Mouse (Mus musculus) midbrain, embryonic 10.5 days (tissue): Measurements from ENCODE around the gene Bcar3. TPM values are rescaled to one million over a fixed set of nuclear protein-coding genes. Genes with fewer than 3 reads are reported as not detected.

Experiments used
- DNase-seq: peaks from one replicate; pipeline ENCODE4 v3.0.0-alpha.2; 2017; ENCODE audit warnings: low spot score
- H3K27ac ChIP-seq: fragments of 300-500 bp; sonication (generic); replicated peaks from 2 replicates; pipeline ENCODE4 v1.5.1; 2016; ENCODE audit warnings: mild to moderate bottlenecking
- H3K27me3 ChIP-seq: fragments of 300-500 bp; sonication (generic); 2 replicates; pipeline ENCODE4 v1.6.1; 2016; ENCODE audit warnings: low read depth, mild to moderate bottlenecking; ENCODE audit not compliant: poor library complexity, severe bottlenecking
- H3K36me3 ChIP-seq: fragments of 300-500 bp; sonication (generic); 2 replicates; pipeline ENCODE4 v1.6.1; 2016; ENCODE audit warnings: mild to moderate bottlenecking, moderate library complexity
- H3K4me1 ChIP-seq: fragments of 300-500 bp; sonication (generic); 2 replicates; pipeline ENCODE4 v1.6.1; 2016
- H3K4me3 ChIP-seq: fragments of 300-500 bp; sonication (generic); 2 replicates; pipeline ENCODE4 v1.5.1; 2016; ENCODE audit warnings: mild to moderate bottlenecking, moderate library complexity
- H3K9me3 ChIP-seq: fragments of 300-500 bp; sonication (generic); replicated peaks from 2 replicates; pipeline ENCODE4 v1.6.1; 2016; ENCODE audit warnings: mild to moderate bottlenecking
- WGBS: fragments of 180-500 bp; shearing (Covaris S2); methylation state at CpG from one replicate; pipeline ENCODE4 v1.1.7; 2016; 5-methylcytosine and 5-hydroxymethylcytosine counted together
- polyA plus RNA-seq: library from polyadenylated mRNA; unstranded; fragments of >200 nt; fragmentation: Nextera tagmentation; extraction: Ambion mirVana; gene quantifications from 2 replicates; pipeline ENCODE4 v1.2.1, GENCODE M21; 2016

The Bcar3 gene
- polyA plus RNA-seq, 1 experiment from 2014 or later: 21.8 TPM

DNA sequence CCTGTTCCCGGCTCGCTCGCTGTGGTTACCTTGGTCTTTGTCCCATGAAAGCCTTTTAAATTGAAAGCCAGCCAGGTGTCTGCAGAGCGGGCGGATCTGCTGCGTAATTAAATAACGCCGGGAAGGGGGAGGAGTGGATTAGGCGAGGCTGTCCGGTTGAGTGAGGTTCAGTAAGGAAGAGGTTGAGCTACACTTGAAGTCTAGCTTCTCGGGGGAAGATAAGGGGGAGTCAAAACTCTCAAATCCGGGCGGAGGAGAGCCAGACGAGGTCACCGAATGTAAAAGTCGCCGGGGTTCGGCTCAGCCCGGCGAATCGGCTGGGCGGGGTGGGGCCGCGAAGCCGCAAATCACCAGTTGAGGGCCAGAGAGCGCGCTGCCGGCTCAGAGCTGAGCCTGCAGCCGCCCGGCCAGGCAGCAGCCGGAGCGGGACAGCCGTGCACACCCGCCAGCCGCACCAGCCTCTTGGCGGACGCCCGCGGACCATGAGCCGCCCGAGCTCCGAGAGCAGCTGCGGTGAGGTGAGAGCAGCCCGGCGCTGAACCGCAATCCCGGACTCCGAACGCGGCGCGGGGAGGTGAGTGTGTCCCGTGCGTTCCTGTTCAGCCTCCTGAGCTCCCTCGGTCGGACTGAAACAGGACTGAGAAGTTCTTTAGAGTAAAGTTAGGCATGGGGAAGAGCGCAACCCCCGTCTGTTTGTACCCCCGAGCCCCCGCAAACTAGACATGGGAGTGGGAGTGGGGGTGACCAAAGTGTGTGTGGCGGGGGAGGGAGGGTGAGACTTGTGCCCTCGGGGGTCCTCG, 125.9 kb downstream of the Bcar3 start:
- Histone ChIP-seq H3K4me1 (peaks cover 49% of the 10 kb centered on the region), H3K36me3 (peaks cover 15% of the 10 kb centered on the region), H3K27me3 (peaks cover 44% of the 10 kb centered on the region), H3K4me3 (peak overlapping the region; percentile 80), H3K9me3 (no peaks in the 10 kb centered on the region), H3K27ac (peak overlapping the region; percentile 97)
- WGBS: under 1% methylated on average over 63 of the region's 63 CpGs
- DNase-seq: peak; percentile 87

- peak overlapping the region; percentile 80 for H3K4me3 ChIP-seq
- under 1% methylated on average over 15 of the region's 15 CpGs for WGBS
- H3K9me3 ChIP-seq: no peaks in the 10 kb centered on the region
- peak; percentile 81 for DNase-seq
- H3K27ac ChIP-seq: peak overlapping the region; percentile 97
- peaks cover 15% of the 10 kb centered on the region for H3K36me3 ChIP-seq
- H3K4me1 ChIP-seq: peaks cover 53% of the 10 kb centered on the region
- peaks cover 38% of the 10 kb centered on the region for H3K27me3 ChIP-seq
Measured at GRCm38 (mm10) chr3:122420410-122420774, 126.5 kb downstream of the Bcar3 start.

GRCm38 (mm10) chr3:122421042-122421702, 127.2 kb downstream of the Bcar3 start:
- H3K36me3 ChIP-seq: peaks cover 22% of the 10 kb centered on the region
- peaks cover 60% of the 10 kb centered on the region for H3K4me1 ChIP-seq
- H3K27me3 ChIP-seq: peaks cover 36% of the 10 kb centered on the region
- DNase-seq: no peak
- no peaks in the 10 kb centered on the region for H3K9me3 ChIP-seq
- 6% methylated on average over 13 of the region's 13 CpGs for WGBS
- H3K4me3 ChIP-seq: peak overlapping the region; percentile 80
- peak overlapping the region; percentile 97 for H3K27ac ChIP-seq

- Histone ChIP-seq H3K4me1 (peaks cover 60% of the 10 kb centered on the region), H3K4me3 (peak overlapping the region; percentile 80)
Measured at GRCm38 (mm10) chr3:122421802-122422201, 127.9 kb downstream of the Bcar3 start.

GRCm38 (mm10) chr3:122422276-122422675, 128.3 kb downstream of the Bcar3 start:
- Histone ChIP-seq H3K4me3 (peak overlapping the region; percentile 80), H3K27ac (no peak overlapping the region), H3K36me3 (peaks cover 33% of the 10 kb centered on the region), H3K27me3 (peaks cover 29% of the 10 kb centered on the region), H3K4me1 (peaks cover 59% of the 10 kb centered on the region), H3K9me3 (no peaks in the 10 kb centered on the region)
- WGBS: 82% methylated on average over 7 of the region's 7 CpGs
- DNase-seq: no peak

More at GRCm38 (mm10) chr3:122421802-122422201, 127.9 kb downstream of the Bcar3 start:
- H3K27ac ChIP-seq: peak overlapping the region; percentile 97
- 50% methylated on average over 7 of the region's 7 CpGs for WGBS
- H3K36me3 ChIP-seq: peaks cover 28% of the 10 kb centered on the region
- H3K9me3 ChIP-seq: no peaks in the 10 kb centered on the region
- no peak for DNase-seq
- H3K27me3 ChIP-seq: peaks cover 34% of the 10 kb centered on the region

DNA sequence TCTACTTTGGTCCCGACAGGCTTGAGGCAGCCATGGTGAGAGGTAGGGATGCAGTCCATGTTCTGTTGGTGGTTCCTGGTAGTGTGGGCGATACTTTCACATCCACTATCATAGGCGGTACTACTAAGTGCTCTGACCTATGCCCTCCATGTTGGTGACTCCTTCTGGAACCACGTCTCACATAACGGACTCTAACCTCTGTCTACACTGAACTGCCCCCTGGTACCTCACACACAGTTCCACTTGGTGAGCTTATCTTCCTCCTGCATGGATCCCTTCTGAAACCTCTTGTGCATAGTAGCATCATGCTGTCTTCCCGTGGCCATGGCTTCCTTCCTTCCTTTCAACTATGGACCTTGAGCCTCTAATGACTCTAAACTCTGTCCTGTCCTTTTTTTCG, 129.7 kb downstream of the Bcar3 start:
- H3K9me3 ChIP-seq: no peaks in the 10 kb centered on the region
- 90% methylated on average over 7 of the region's 7 CpGs for WGBS
- DNase-seq: no peak
- H3K4me1 ChIP-seq: peaks cover 63% of the 10 kb centered on the region
- no peak overlapping the region for H3K27ac ChIP-seq
- H3K27me3 ChIP-seq: peaks cover 16% of the 10 kb centered on the region
- H3K36me3 ChIP-seq: peaks cover 46% of the 10 kb centered on the region
- H3K4me3 ChIP-seq: no peak overlapping the region

GRCm38 (mm10) chr3:122428325-122428821, 134.4 kb downstream of the Bcar3 start:
- no peak overlapping the region for H3K27ac ChIP-seq
- no peak overlapping the region for H3K4me3 ChIP-seq
- H3K27me3 ChIP-seq: no peaks in the 10 kb centered on the region
- no peak for DNase-seq
- H3K4me1 ChIP-seq: peaks cover 56% of the 10 kb centered on the region
- peaks cover 56% of the 10 kb centered on the region for H3K36me3 ChIP-seq
- 91% methylated on average over 7 of the region's 7 CpGs for WGBS
- H3K9me3 ChIP-seq: no peaks in the 10 kb centered on the region

GRCm38 (mm10) chr3:122430780-122431497, 137.0 kb downstream of the Bcar3 start:
- Histone ChIP-seq H3K4me1 (peaks cover 59% of the 10 kb centered on the region), H3K4me3 (no peak overlapping the region), H3K36me3 (peaks cover 47% of the 10 kb centered on the region), H3K27ac (0 out of 2 replicates have a peak overlapping the region, but pooled peaks have one; percentile 29), H3K27me3 (no peaks in the 10 kb centered on the region), H3K9me3 (no peaks in the 10 kb centered on the region)
- 83% methylated on average over 7 of the region's 7 CpGs for WGBS
- no peak for DNase-seq

GRCm38 (mm10) chr3:122432811-122433406, 139.0 kb downstream of the Bcar3 start:
- 15% methylated on average over 9 of the region's 9 CpGs for WGBS
- H3K27ac ChIP-seq: no peak overlapping the region; the same call in 1 of the 2 replicates
- H3K27me3 ChIP-seq: no peaks in the 10 kb centered on the region
- no peak overlapping the region for H3K4me3 ChIP-seq
- no peak for DNase-seq
- peaks cover 73% of the 10 kb centered on the region for H3K4me1 ChIP-seq
- H3K36me3 ChIP-seq: peaks cover 27% of the 10 kb centered on the region
- no peaks in the 10 kb centered on the region for H3K9me3 ChIP-seq

DNA sequence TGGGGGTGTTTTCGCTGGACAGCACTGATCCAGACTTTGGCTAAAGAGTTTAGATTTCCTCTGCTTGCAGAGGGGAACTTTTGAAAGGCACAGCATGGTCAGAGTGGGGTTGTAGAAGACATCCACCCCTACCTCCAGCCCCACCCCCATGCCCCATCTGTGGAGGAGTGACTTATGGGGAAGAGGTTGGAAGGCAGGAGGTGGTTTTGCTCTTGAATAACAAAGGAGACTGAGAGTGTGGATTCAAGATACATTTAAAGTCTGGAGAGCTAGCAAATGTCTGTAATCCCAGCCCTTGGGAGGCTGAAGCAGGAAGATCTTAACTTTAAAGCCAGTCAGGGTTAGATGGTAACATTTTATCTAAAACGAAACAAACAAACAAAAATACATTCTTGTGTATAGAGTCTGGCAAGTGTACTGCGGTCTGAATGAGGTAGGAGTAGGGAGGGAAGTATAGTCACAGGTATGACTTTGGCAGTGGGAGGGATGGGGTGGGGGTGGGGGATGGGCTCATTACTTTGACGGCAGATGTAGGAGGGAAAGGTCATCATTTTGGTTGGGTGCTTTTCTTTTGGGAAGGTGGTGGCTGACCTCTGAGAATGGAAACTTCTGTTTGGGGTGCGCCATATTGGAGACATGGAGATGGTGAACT, 140.2 kb downstream of the Bcar3 start:
- no peak overlapping the region for H3K4me3 ChIP-seq
- no peak for DNase-seq
- 82% methylated on average over 5 of the region's 5 CpGs for WGBS
- peaks cover 17% of the 10 kb centered on the region for H3K36me3 ChIP-seq
- H3K4me1 ChIP-seq: peaks cover 78% of the 10 kb centered on the region
- no peak overlapping the region for H3K27ac ChIP-seq
- H3K27me3 ChIP-seq: no peaks in the 10 kb centered on the region
- H3K9me3 ChIP-seq: no peaks in the 10 kb centered on the region

- Histone ChIP-seq H3K4me1 (peaks cover 81% of the 10 kb centered on the region), H3K27ac (0 out of 2 replicates have a peak overlapping the region, but pooled peaks have one; percentile 11), H3K9me3 (no peaks in the 10 kb centered on the region), H3K4me3 (no peak overlapping the region), H3K27me3 (no peaks in the 10 kb centered on the region), H3K36me3 (peaks cover 22% of the 10 kb centered on the region)
- 69% methylated on average over 8 of the region's 8 CpGs for WGBS
- DNase-seq: no peak
Measured at GRCm38 (mm10) chr3:122434983-122435935, 141.3 kb downstream of the Bcar3 start.
